Mouse (Mus musculus): ENCODE data around the gene 3110082I17Rik. TPM values are rescaled to one million over a fixed set of nuclear protein-coding genes. Genes with fewer than 3 reads are reported as not detected.

3110082I17Rik gene
- polyA plus RNA-seq, 1 experiment from 2014 or later: 33.5 TPM

DNA sequence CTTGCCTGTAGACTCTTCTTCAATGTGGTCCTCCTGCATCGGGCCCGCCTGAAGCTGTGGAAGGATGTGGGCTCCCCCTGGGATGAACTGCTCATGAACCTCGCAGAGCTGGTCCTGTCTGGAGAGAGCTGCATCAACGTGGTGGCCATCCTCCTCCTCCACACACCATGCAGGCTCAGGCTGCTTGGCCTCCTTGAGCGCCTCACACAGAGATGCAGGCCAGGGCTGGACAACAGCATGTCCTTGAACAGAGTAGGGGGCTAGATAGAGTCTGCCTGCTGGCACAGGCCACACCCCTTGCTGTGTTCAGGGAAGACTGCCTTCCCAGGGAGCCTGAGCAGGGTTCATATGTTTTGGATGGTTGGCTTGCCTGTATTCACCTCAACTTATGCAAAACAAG lies 45.3 kb downstream of the 3110082I17Rik start:
- Histone ChIP-seq H3K27me3 (replicated peaks) (no peaks in the 10 kb centered on the region), H3K4me1 (peaks cover 18% of the 10 kb centered on the region), H3K36me3 (peaks cover 24% of the 10 kb centered on the region), H3K9ac (no peak overlapping the region), H3K9me3 (replicated peaks) (peaks cover 8% of the 10 kb centered on the region), H3K4me2 (no peak overlapping the region), H3K4me3 (no peak overlapping the region), H3K27ac (no peak overlapping the region)
- ATAC-seq: no peak
- WGBS (ENCODE audit: insufficient replicate concordance): 75% methylated on average over 5 of the region's 5 CpGs

DNA sequence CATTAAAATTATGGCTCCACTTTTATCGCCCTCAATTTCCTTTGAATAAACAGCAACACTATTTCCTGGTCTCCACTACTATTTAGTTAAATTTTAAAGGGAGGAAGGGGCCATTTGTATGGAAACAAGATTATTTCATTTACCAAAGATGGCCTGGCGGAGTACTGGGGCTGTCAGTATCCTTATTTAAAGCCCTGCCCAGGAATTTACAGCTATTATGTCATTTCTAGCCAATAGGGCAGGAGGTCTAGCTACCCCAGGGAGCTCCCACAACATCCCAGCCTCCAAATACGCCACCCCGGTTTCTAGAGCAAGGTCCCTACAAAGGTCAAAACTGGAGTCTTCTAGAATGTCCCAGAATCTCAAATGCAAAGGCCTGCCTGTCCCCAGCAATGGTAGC lies 46.8 kb downstream of the 3110082I17Rik start:
- H3K4me3 ChIP-seq: no peak overlapping the region
- no peak overlapping the region for H3K27ac ChIP-seq
- peaks cover 24% of the 10 kb centered on the region for H3K36me3 ChIP-seq
- peaks cover 22% of the 10 kb centered on the region; the same call in 1 of the 2 replicates for H3K4me1 ChIP-seq
- no peaks in the 10 kb centered on the region for H3K27me3 ChIP-seq (replicated peaks)
- no peak overlapping the region for H3K9ac ChIP-seq
- 74% methylated on average over 4 of the region's 4 CpGs for WGBS (ENCODE audit: insufficient replicate concordance)
- ATAC-seq: no peak
- H3K9me3 ChIP-seq (replicated peaks): peaks cover 8% of the 10 kb centered on the region
- H3K4me2 ChIP-seq: no peak overlapping the region

DNA sequence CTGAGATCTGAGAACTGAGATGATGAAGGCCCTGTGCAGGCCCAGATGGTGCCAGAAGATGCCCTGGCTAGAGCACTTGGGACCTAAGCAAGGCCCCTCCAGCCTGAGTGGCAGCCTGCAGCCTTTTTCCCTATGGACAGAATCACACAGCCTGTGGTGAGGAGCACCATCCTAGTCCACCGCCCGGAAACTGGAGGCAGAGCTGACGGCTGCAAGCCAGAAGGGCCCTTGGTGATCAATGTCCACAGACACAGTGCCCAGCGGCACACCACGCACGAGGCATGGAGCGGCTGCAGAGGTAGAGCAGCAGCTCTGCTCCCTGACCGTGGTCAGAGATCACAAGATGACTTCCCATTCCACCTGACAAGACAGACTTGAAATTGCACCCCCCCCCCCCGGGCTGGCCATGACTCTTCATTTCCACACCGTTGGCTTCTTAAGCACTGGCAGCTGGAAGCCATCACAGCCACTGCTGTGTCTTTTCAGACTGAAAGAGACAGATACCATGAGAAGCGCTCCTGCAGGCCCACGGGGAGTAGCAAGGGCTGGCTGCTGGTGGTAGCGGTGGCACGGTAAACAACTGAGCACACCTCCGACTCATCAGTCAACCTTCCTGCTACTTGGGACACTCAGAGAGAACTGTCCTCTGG lies 48.5 kb downstream of the 3110082I17Rik start:
- 75% methylated on average over 15 of the region's 15 CpGs for WGBS (ENCODE audit: insufficient replicate concordance)
- Histone ChIP-seq H3K9me3 (replicated peaks) (no peaks in the 10 kb centered on the region), H3K27me3 (replicated peaks) (no peaks in the 10 kb centered on the region), H3K4me1 (peaks cover 35% of the 10 kb centered on the region), H3K36me3 (peaks cover 17% of the 10 kb centered on the region), H3K4me2 (no peak overlapping the region), H3K27ac (no peak overlapping the region), H3K4me3 (no peak overlapping the region), H3K9ac (no peak overlapping the region)
- no peak for ATAC-seq

DNA sequence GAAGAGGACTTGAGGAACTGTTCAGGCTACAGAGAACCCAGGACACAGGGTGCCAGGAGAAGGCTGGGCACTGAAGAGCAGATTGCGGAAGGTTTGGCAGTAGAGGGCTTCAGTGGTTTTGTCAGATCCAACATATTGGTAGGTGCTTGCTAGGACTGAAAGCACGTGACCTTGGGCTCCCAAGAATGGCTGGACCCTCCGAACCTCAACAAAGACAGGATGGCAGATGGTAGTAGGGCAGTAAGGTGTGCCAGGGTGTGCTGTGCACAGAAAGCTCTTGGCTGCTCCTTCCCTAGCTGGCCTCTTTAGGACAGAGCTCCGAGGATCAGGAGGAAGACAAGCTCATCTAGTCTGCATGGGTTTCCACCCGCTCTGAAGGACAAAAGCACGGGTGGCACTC lies 49.2 kb downstream of the 3110082I17Rik start:
- peaks cover 16% of the 10 kb centered on the region for H3K36me3 ChIP-seq
- H3K27ac ChIP-seq: no peak overlapping the region
- no peaks in the 10 kb centered on the region for H3K27me3 ChIP-seq (replicated peaks)
- WGBS (ENCODE audit: insufficient replicate concordance): 76% methylated on average over 6 of the region's 6 CpGs
- no peak for ATAC-seq
- H3K4me3 ChIP-seq: no peak overlapping the region
- H3K4me2 ChIP-seq: no peak overlapping the region
- H3K9me3 ChIP-seq (replicated peaks): no peaks in the 10 kb centered on the region
- no peak overlapping the region for H3K9ac ChIP-seq
- H3K4me1 ChIP-seq: peaks cover 40% of the 10 kb centered on the region

DNA sequence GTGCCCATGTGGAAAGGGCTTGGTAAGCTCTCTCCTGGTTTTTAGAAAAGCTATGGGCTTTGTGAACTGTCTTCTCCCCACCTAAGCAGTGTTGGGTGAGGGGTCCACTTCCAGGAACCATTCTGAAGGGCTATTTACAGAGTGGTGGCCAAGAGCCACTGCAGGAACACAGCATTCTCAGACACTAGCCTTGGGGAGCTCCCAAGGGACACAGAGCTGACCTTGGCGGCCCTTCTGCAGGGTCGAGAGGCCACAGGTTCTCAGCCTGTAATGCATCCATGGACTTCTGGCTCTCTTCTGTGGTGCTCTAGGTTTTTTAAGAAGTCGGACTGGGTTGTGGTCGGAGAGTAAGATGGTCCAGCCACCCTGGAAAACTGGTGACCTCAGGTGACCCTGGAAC lies 50.3 kb downstream of the 3110082I17Rik start:
- H3K9me3 ChIP-seq (replicated peaks): no peaks in the 10 kb centered on the region
- H3K4me1 ChIP-seq: peaks cover 50% of the 10 kb centered on the region
- no peak overlapping the region for H3K9ac ChIP-seq
- 79% methylated on average over 4 of the region's 4 CpGs for WGBS (ENCODE audit: insufficient replicate concordance)
- no peak overlapping the region for H3K27ac ChIP-seq
- ATAC-seq: no peak
- no peaks in the 10 kb centered on the region for H3K27me3 ChIP-seq (replicated peaks)
- H3K4me2 ChIP-seq: no peak overlapping the region
- no peak overlapping the region for H3K4me3 ChIP-seq
- H3K36me3 ChIP-seq: peaks cover 13% of the 10 kb centered on the region

DNA sequence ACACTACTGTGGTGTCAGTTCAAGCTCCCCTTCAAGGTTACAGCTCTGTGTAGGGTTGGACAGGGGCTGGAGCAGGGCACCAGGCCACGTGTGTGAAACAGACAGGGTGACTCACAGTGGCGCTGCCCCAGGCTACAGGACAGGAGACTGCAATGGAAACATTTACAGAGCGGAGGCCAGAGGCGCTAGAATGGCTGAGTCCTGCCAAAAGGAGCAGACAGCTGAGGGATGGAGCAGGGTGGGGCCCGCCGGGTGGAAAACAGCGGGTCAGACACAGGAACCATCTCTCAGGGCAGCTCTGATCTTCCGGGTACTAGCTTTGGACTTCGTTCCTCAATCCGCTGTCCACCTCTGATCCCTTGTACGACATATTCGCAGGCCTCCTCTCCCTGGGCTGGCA lies 50.9 kb downstream of the 3110082I17Rik start:
- H3K4me1 ChIP-seq: peaks cover 57% of the 10 kb centered on the region
- H3K27ac ChIP-seq: peak overlapping the region; percentile 33; the same call in 1 of the 2 replicates
- ATAC-seq: no peak
- H3K9me3 ChIP-seq (replicated peaks): no peaks in the 10 kb centered on the region
- no peak overlapping the region for H3K4me2 ChIP-seq
- no peak overlapping the region for H3K9ac ChIP-seq
- no peaks in the 10 kb centered on the region for H3K27me3 ChIP-seq (replicated peaks)
- peaks cover 7% of the 10 kb centered on the region; the same call in 1 of the 2 replicates for H3K36me3 ChIP-seq
- H3K4me3 ChIP-seq: no peak overlapping the region
- WGBS (ENCODE audit: insufficient replicate concordance): 70% methylated on average over 12 of the region's 12 CpGs

DNA sequence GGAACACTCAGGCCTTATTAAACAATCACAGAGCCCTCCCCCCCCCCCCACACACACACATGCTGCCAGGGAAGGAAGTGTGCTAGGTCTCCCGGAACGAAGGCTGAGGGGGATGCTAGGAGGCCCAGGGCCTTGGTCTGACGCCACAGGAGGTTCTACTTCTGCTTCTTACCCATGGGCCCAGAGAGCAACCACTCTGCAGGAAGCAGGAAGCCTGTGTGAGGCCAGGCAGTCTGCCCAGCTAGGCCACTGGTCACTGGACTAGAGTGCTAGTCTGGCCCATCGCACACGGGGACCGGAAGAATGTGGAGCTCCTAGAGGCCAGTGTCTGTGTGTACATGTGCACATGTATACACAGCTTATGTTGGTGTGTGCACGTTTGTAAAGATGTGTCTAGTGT lies 51.8 kb downstream of the 3110082I17Rik start:
- Histone ChIP-seq H3K4me3 (no peak overlapping the region), H3K4me2 (no peak overlapping the region), H3K27ac (peak overlapping the region; percentile 36; the same call in 1 of the 2 replicates), H3K4me1 (peaks cover 66% of the 10 kb centered on the region), H3K9ac (no peak overlapping the region), H3K36me3 (no peaks in the 10 kb centered on the region), H3K9me3 (replicated peaks) (no peaks in the 10 kb centered on the region), H3K27me3 (replicated peaks) (no peaks in the 10 kb centered on the region)
- 48% methylated on average over 7 of the region's 7 CpGs for WGBS (ENCODE audit: insufficient replicate concordance)
- ATAC-seq: no peak

DNA sequence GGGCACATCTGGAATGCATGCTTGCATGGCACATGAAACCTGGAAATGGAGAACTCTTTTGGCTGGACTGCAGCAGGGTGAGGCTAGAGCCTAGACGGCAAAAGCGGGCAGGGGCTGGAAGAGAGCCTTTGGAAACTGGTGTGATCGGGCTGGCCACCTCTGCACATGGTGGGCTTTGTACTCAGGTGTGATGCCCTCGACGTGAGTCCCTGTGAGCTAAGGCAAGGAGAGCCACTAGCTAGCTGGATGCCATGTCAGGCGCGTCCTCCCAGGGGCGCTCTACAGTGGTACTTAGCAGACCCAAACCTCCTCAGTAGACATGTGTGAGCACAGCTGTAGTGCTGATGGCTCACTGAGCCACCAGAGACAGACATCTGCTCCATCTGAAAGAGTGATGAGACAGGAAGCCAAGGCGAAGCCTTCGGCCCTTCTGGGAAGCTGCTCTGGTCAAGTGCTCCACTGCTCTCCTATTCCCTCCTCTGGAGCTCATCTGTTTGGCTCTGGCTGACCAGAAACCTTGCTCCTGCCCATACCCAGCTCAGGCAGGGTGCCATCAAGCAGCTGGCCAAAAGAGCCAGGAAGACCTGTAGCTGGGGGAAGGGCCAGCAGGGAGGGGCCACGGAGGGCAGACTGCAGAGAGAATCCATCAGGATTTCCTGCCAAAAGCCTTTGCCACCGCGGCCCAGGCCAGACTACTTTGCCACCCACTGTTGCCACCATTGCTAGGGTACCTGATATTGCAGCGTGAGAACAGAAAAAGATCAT lies 53.0 kb downstream of the 3110082I17Rik start:
- no peaks in the 10 kb centered on the region for H3K27me3 ChIP-seq (replicated peaks)
- H3K4me3 ChIP-seq: no peak overlapping the region

DNA sequence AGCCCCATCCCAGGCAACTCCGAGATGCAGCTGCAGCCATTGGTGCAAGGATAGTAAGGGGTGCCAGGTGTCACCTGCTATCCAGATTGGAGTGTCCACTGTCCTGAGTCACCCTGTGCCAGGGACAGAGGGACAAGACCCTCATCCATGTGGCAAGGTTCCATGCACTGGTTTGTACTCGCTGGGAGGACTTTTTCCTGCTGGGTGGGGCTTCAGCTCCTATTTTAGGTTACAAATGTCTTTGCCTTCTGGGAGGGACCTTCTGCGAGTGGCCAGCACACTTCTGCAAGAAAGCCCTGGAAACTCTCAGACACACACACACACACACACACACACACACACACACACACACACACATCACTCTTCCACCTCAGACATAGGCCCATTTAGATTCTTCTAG lies 54.4 kb downstream of the 3110082I17Rik start:
- peaks cover 70% of the 10 kb centered on the region for H3K4me1 ChIP-seq
- H3K27ac ChIP-seq: peak overlapping the region; percentile 75
- no peak overlapping the region for H3K9ac ChIP-seq
- no peaks in the 10 kb centered on the region for H3K36me3 ChIP-seq
- ATAC-seq: no peak; the same call in 1 of the 2 replicates
- no peaks in the 10 kb centered on the region for H3K27me3 ChIP-seq (replicated peaks)
- WGBS (ENCODE audit: insufficient replicate concordance): 54% methylated on average over 3 of the region's 3 CpGs
- H3K9me3 ChIP-seq (replicated peaks): no peaks in the 10 kb centered on the region
- peak overlapping the region; percentile 9; the same call in 1 of the 2 replicates for H3K4me3 ChIP-seq
- peak overlapping the region; percentile 23 for H3K4me2 ChIP-seq

More for the DNA sequence above, 53.0 kb downstream of the 3110082I17Rik start:
- H3K27ac ChIP-seq: peak overlapping the region; percentile 10; the same call in 1 of the 2 replicates
- H3K4me1 ChIP-seq: peaks cover 70% of the 10 kb centered on the region
- 70% methylated on average over 14 of the region's 14 CpGs for WGBS (ENCODE audit: insufficient replicate concordance)
- 0 out of 2 replicates have a peak overlapping the region, but pooled peaks have one; percentile 14 for H3K9ac ChIP-seq
- peak overlapping the region; percentile 24 for H3K4me2 ChIP-seq
- no peaks in the 10 kb centered on the region for H3K36me3 ChIP-seq
- no peak for ATAC-seq
- H3K9me3 ChIP-seq (replicated peaks): no peaks in the 10 kb centered on the region

DNA sequence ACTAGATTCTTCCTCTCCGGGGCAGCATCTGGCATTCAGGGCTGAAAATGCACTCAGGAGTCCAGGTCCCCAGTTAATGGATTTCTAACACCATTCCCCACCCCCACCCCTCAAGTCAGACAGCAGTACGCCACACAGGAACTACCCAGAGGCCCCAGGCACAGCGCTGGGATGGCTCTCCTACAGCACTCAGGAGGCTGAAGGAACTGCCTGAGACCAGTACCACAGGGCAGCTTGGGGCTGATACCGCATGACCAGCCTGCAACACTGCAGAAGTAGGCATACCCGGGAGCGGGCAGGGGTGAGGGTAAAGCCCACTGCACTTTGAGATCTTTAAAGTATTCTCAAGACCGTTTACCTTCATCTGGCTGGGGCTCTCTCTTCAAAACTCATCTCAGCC lies 54.8 kb downstream of the 3110082I17Rik start:
- 39% methylated on average over 7 of the region's 7 CpGs for WGBS (ENCODE audit: insufficient replicate concordance)
- no peaks in the 10 kb centered on the region for H3K9me3 ChIP-seq (replicated peaks)
- ATAC-seq: peak; percentile 31; the same call in 1 of the 2 replicates
- H3K4me3 ChIP-seq: peak overlapping the region; percentile 9; the same call in 1 of the 2 replicates
- H3K4me1 ChIP-seq: peaks cover 70% of the 10 kb centered on the region
- no peaks in the 10 kb centered on the region for H3K36me3 ChIP-seq
- H3K4me2 ChIP-seq: peak overlapping the region; percentile 23
- H3K27me3 ChIP-seq (replicated peaks): no peaks in the 10 kb centered on the region
- H3K9ac ChIP-seq: peak overlapping the region; percentile 45; the same call in 1 of the 2 replicates
- H3K27ac ChIP-seq: peak overlapping the region; percentile 75

DNA sequence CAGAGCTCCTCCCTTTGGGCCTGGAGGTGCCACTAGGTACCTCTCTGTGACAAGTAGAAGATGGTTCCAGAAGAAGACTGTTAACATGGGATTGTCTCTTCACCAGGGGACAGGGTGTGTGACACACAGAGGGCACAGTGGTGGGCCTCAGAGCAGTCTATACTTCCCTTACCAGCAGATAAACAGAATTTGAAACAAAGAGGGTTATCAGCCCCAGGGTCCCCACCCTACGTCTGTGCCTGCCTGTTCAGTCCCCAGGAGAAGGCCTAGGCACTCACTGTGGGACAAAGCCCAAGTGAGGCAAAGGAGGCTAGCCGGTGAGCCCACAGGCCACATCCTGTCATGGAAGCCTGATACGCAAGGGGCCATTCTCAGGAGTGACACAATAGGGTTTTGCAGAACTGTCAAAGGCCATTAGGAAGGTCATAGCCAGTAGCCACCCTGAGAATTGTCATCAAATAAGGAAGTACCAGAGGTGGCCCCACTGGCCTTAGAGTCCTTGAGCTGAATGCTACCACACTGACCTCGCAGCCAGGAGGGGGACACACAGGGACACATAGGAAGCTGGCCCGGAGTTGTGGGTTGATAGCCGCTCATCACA lies 55.4 kb downstream of the 3110082I17Rik start, which contains the start of gene C130050O18Rik:
Gene C130050O18Rik (plus strand): TSS at position 480 of the 601 bp plus-strand sequence.
- whole genome bisulfite sequencing (ENCODE audit: insufficient replicate concordance): 26% methylated on average over 6 of the region's 6 CpGs
- Histone ChIP-seq H3K4me1 (peaks cover 66% of the 10 kb centered on the region), H3K4me3 (peak within 1 kb of the TSS; percentile 9; the same call in 1 of the 2 replicates), H3K9ac (peak within 1 kb of the TSS; percentile 45), H3K4me2 (peak within 1 kb of the TSS; percentile 23), H3K27ac (peak within 1 kb of the TSS; percentile 75), H3K9me3 (replicated peaks) (no peaks in the 10 kb centered on the region), H3K36me3 (no peaks in the 10 kb centered on the region), H3K27me3 (replicated peaks) (no peaks in the 10 kb centered on the region)
- ATAC-seq: peak; percentile 81

Data from liver, embryonic 12.5 days (tissue).